Mouse (Mus musculus): ENCODE results near the gene Scn8a.

DNA sequence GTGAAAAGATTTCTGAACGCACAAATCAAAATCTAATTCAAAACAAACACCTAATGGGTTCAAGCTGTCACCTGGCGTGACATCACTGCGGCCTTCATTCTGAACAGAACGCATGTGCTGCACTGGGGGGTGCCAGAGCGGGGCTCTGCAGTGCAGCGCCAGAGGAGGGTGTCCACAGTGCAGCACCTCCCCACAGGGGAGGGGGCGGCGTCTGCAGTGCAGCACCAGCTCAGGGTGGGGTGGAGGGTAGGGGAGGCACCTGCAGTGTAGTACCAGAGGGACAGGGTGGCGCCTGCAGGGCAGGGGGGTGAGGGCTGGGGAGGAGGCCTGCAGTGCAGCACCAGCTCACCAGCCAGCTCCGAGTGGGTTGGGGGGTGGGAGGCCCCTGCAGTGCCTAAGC, 55.3 kb downstream of the Scn8a start:
- TF ChIP-seq CTCF (IDR thresholded peaks at IDR 0.05; ENCODE audit: borderline replicate concordance, insufficient read depth, low read length) (no peak), POLR2A (IDR thresholded peaks at IDR 0.05; ENCODE audit: low read depth, low read length) (no peak)
